In the genomic region with DNA sequence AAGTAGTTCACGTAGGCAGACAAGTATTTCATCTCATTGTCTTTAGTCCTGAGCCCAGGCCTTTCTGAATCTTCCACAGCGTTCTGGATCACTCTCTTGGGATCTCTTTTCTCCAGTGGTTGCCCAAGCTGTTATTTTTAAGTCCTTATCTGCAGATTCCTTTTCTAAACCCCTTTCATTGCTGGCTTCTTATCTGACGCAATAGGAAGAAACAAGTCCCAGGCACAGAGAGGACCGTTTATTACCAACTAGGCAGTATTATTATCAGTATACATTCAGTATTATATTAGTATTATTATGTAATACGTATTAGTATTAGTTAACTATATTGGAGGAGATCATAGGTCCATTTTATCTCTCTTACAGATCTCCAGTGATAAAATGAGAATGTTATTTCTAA, we compare ENCODE assay signal across 1 mouse cellular context.
TF ChIP-seq lines count a peak whose summit lies in the region.

No protein-coding gene starts in this region.

TF ChIP-seq in MEL, 35 proteins besides CTCF, POLR2A, EP300 and RAD21 (continued from another document):
- peak; percentile 52; the same call in 1 of the 2 replicates for TF ChIP-seq HCFC1 (IDR thresholded peaks at IDR 0.05; ENCODE audit: low read depth, low read length)
- no peak for TF ChIP-seq TBP (IDR thresholded peaks at IDR 0.05; ENCODE audit: low read depth, low read length)
- TF ChIP-seq ELF1 (IDR thresholded peaks at IDR 0.05; ENCODE audit: low read depth, low read length) = 0 out of 2 replicates have a peak, but pooled peaks have one; percentile 13
- TF ChIP-seq CHD1 (IDR thresholded peaks at IDR 0.05; ENCODE audit: low read depth, low read length) = 0 out of 2 replicates have a peak, but pooled peaks have one; percentile 46
- no peak for TF ChIP-seq NRF1 (IDR thresholded peaks at IDR 0.05; ENCODE audit: insufficient read depth, low read depth, low read length, poor library complexity, severe bottlenecking)
- TF ChIP-seq JUND (IDR thresholded peaks at IDR 0.05; ENCODE audit: low read depth, low read length) = peak; percentile 74; the same call in 1 of the 2 replicates
- TF ChIP-seq SIN3A (IDR thresholded peaks at IDR 0.05; ENCODE audit: low read length) = peak; percentile 80
- no peak for TF ChIP-seq POLR2AphosphoS5 (IDR thresholded peaks at IDR 0.05; ENCODE audit: borderline replicate concordance, low read depth, low read length)
TF ChIP-seq in MEL: peak in this region for 18.
